Mouse (Mus musculus) CH12.LX (cell line): ENCODE data around the gene Coro6. TPM values are rescaled to one million over a fixed set of nuclear protein-coding genes. Genes with fewer than 3 reads are reported as not detected.

Experiments
- DNase-seq: peaks from one replicate; pipeline ENCODE4 v3.0.0-alpha.2; 2013; ENCODE audit errors: extremely low read depth
- H3K27ac ChIP-seq: 2 replicates; pipeline ENCODE4 v1.5.1; 2012; ENCODE audit warnings: low read depth, mild to moderate bottlenecking, control low read depth, moderate library complexity; ENCODE audit not compliant: insufficient read depth
- H3K27me3 ChIP-seq: replicated peaks from 2 replicates; pipeline ENCODE3; 2012; ENCODE audit warnings: inconsistent platforms
- H3K36me3 ChIP-seq, 2 experiments: replicated peaks in 1 of 2; 2 replicates each; pipeline versions ENCODE3 to v1.6.1; 2012; ENCODE audit warnings: inconsistent platforms in 1 of 2, low read length in 1 of 2, mild to moderate bottlenecking in 1 of 2, mixed read lengths in 1 of 2, moderate library complexity in 1 of 2; ENCODE audit not compliant: control insufficient read depth in 1 of 2, insufficient read depth in 1 of 2
- H3K4me1 ChIP-seq, 2 experiments: 2 replicates each; pipeline ENCODE4 v1.6.1; 2012; ENCODE audit warnings: inconsistent platforms in 1 of 2, moderate library complexity in 1 of 2; ENCODE audit not compliant: insufficient read depth in 2 of 2, control insufficient read depth in 1 of 2
- H3K4me2 ChIP-seq: 2 replicates; pipeline ENCODE4 v1.6.1; 2012; ENCODE audit warnings: low read depth, mild to moderate bottlenecking, control low read depth; ENCODE audit not compliant: poor library complexity, insufficient read depth, severe bottlenecking
- H3K4me3 ChIP-seq, 3 experiments: fragments of 150-350 bp in 1 of 3; sonication (generic) in 1 of 3; replicated peaks in 1 of 3; 2 replicates each; pipeline versions ENCODE3 to v1.5.1; 2011 to 2012; ENCODE audit warnings: low read depth in 2 of 3, low read length in 2 of 3, mild to moderate bottlenecking in 2 of 3, moderate library complexity in 2 of 3, control low read depth in 1 of 3, improper control_type of control experiment in 1 of 3, inconsistent platforms in 1 of 3, mixed read lengths in 1 of 3; ENCODE audit not compliant: poor library complexity in 1 of 3
- H3K79me2 ChIP-seq: replicated peaks from 2 replicates; pipeline ENCODE4 v1.6.1; 2012; ENCODE audit warnings: mild to moderate bottlenecking, moderate library complexity; ENCODE audit not compliant: control insufficient read depth, poor library complexity, insufficient read depth, severe bottlenecking; ENCODE audit errors: extremely low read depth
- H3K9ac ChIP-seq: 2 replicates; pipeline ENCODE4 v1.6.1; 2012; ENCODE audit warnings: low read depth, mild to moderate bottlenecking, control low read depth, moderate library complexity; ENCODE audit not compliant: insufficient read depth
- H3K9me3 ChIP-seq: replicated peaks from 2 replicates; pipeline ENCODE3; 2012; ENCODE audit warnings: low read length, inconsistent platforms, mixed read lengths
- CHD1 ChIP-seq: IDR thresholded peaks from 2 replicates; pipeline ENCODE4 v1.6.1; 2012; ENCODE audit warnings: low read depth, low read length, improper control_type of control experiment, inconsistent platforms
- CHD2 ChIP-seq: IDR thresholded peaks from 2 replicates; pipeline ENCODE4 v1.6.1; 2011; ENCODE audit warnings: low read length, improper control_type of control experiment
- ETS1 ChIP-seq: conservative IDR thresholded peaks from 2 replicates; pipeline ENCODE4 v1.6.1; 2012; ENCODE audit warnings: low read depth, mild to moderate bottlenecking, inconsistent platforms, low read length, improper control_type of control experiment, moderate library complexity
- IRF4 ChIP-seq: IDR thresholded peaks from 2 replicates; pipeline ENCODE4 v1.6.1; 2014; ENCODE audit warnings: low read depth, mild to moderate bottlenecking, inconsistent platforms, low read length, improper control_type of control experiment
- JUND ChIP-seq: conservative IDR thresholded peaks from 2 replicates; pipeline ENCODE4 v1.6.1; 2011; ENCODE audit warnings: low read depth, low read length, improper control_type of control experiment
- MAFK ChIP-seq: IDR thresholded peaks from 2 replicates; pipeline ENCODE4 v1.6.1; 2011; ENCODE audit warnings: low read length, improper control_type of control experiment; ENCODE audit not compliant: insufficient replicate concordance
- MAZ ChIP-seq: IDR thresholded peaks from 2 replicates; pipeline ENCODE4 v1.6.1; 2012; ENCODE audit warnings: low read depth, mild to moderate bottlenecking, inconsistent platforms, low read length, improper control_type of control experiment, moderate library complexity
- POLR2AphosphoS2 ChIP-seq: IDR thresholded peaks from 2 replicates; pipeline ENCODE4 v1.6.1; 2011; ENCODE audit warnings: low read depth, low read length, improper control_type of control experiment
- RCOR1 ChIP-seq: conservative IDR thresholded peaks from 2 replicates; pipeline ENCODE4 v1.6.1; 2012; ENCODE audit warnings: low read depth, mild to moderate bottlenecking, inconsistent platforms, low read length, improper control_type of control experiment
- TBP ChIP-seq: conservative IDR thresholded peaks from 2 replicates; pipeline ENCODE4 v1.6.1; 2011; ENCODE audit warnings: low read depth, low read length, improper control_type of control experiment
- USF2 ChIP-seq: conservative IDR thresholded peaks from 2 replicates; pipeline ENCODE4 v1.6.1; 2011; ENCODE audit warnings: low read depth, low read length, improper control_type of control experiment
- ZKSCAN1 ChIP-seq: IDR thresholded peaks from 2 replicates; pipeline ENCODE4 v1.6.1; 2012; ENCODE audit warnings: low read depth, inconsistent platforms, low read length, improper control_type of control experiment, borderline replicate concordance
- ZMIZ1 ChIP-seq: IDR thresholded peaks from 2 replicates; pipeline ENCODE4 v1.6.1; 2012; ENCODE audit warnings: low read depth, mild to moderate bottlenecking, inconsistent platforms, low read length, improper control_type of control experiment
- ZNF384 ChIP-seq: IDR thresholded peaks from 2 replicates; pipeline ENCODE4 v1.6.1; 2012; ENCODE audit warnings: low read depth, low read length, improper control_type of control experiment, inconsistent platforms
- dilution Hi-C: fragments of 300-500 bp; cut with MboI; formaldehyde crosslinking; loops from 2 replicates; pipeline ENCODE4 v1.14.3; 2020; ENCODE audit warnings: low sequenced_read_pairs; ENCODE audit not compliant: extremely low pct_unique_long_range_greater_than_20kb, extremely low pct_ligation_motif_present
- in situ Hi-C: fragments of 300-500 bp; cut with MboI; formaldehyde crosslinking; loops from 3 replicates; pipeline ENCODE4 v1.14.3; 2019; ENCODE audit warnings: low sequenced_read_pairs, low pct_ligation_motif_present, low pct_unique_long_range_greater_than_20kb, mixed read lengths
- polyA plus RNA-seq: library from polyadenylated mRNA; unstranded; fragments of >175 nt; gene quantifications from 2 replicates; pipeline ENCODE4 v1.2.1, GENCODE M21; 2012; ENCODE audit warnings: low read depth; ENCODE audit not compliant: insufficient read length
- total RNA-seq, 2 experiments: library from RNA; depleted of rRNA; stranded (reverse); fragments of 300-350 nt in 1 of 2; fragments of >200 nt in 1 of 2; gene quantifications; 2 replicates each; pipeline ENCODE4 v1.2.3; 2012 to 2014

Gene Coro6
- total and polyA plus RNA-seq, 3 experiments, result 0.25 to 0.39 TPM; not detected in 1

- Histone ChIP-seq H3K9ac (no peak overlapping the region), H3K79me2 (no peaks in the 10 kb centered on the region; the same call in 1 of the 2 replicates), H3K9me3 (no peaks in the 10 kb centered on the region), H3K4me3 (no peak overlapping the region), H3K27me3 (no peaks in the 10 kb centered on the region), H3K4me2 (no peak overlapping the region), H3K36me3 (peaks cover 71 to 98% of the 10 kb centered on the region in 2 experiments), H3K27ac (no peak overlapping the region), H3K4me1 (peaks cover 0 to 27% of the 10 kb centered on the region in 2 experiments; a peak in 2 of 4 replicates)
- in situ Hi-C loops (no loop called here), dilution Hi-C loops (no loop called here)
- TF ChIP-seq MAFK (no peak), CHD1 (no peak), ZNF384 (no peak), USF2 (no peak)
- no peak for DNase-seq
Measured at GRCm38 (mm10) chr11:77502481-77502880, 40.3 kb downstream of the Coro6 start.

GRCm38 (mm10) chr11:77503511-77503910, 41.3 kb downstream of the Coro6 start:
- Histone ChIP-seq H3K4me3 (no peak overlapping the region), H3K27me3 (no peaks in the 10 kb centered on the region), H3K4me1 (peaks cover 4 to 25% of the 10 kb centered on the region in 2 experiments), H3K36me3 (peaks cover 74 to 96% of the 10 kb centered on the region in 2 experiments), H3K9me3 (no peaks in the 10 kb centered on the region), H3K27ac (no peak overlapping the region), H3K79me2 (no peaks in the 10 kb centered on the region; the same call in 1 of the 2 replicates), H3K4me2 (no peak overlapping the region), H3K9ac (no peak overlapping the region)
- in situ Hi-C loops (no loop called here), dilution Hi-C loops (no loop called here)
- TF ChIP-seq POLR2AphosphoS2 (no peak), MAZ (no peak), ZNF384 (no peak), CHD2 (no peak), ZMIZ1 (no peak), JUND (no peak)
- no peak for DNase-seq

GRCm38 (mm10) chr11:77504377-77504776, 42.2 kb downstream of the Coro6 start:
- Histone ChIP-seq H3K79me2 (no peaks in the 10 kb centered on the region), H3K4me1 (peaks cover 7 to 28% of the 10 kb centered on the region in 2 experiments), H3K9me3 (no peaks in the 10 kb centered on the region), H3K4me2 (no peak overlapping the region), H3K9ac (no peak overlapping the region), H3K36me3 (peaks cover 71 to 95% of the 10 kb centered on the region in 2 experiments), H3K27ac (no peak overlapping the region), H3K27me3 (no peaks in the 10 kb centered on the region), H3K4me3 (no peak overlapping the region)
- TF ChIP-seq TBP (no peak), IRF4 (no peak), POLR2AphosphoS2 (no peak), RCOR1 (no peak), ETS1 (no peak), USF2 (no peak), ZKSCAN1 (no peak)
- in situ Hi-C loops (no loop called here), dilution Hi-C loops (no loop called here)
- no peak for DNase-seq
